Mouse (Mus musculus): ENCODE data around the gene Reep3.

Reep3 gene

GRCm38 (mm10) chr10:67058297-67058696 lies 38.4 kb downstream of the Reep3 start:
- DNase-seq (ENCODE audit: low read depth, low spot score) = no peak
- H3K27me3 ChIP-seq (ENCODE audit: control insufficient read depth, insufficient read depth, low read length, poor library complexity, severe bottlenecking) = no peaks in the 10 kb centered on the region
- H3K36me3 ChIP-seq (ENCODE audit: control insufficient read depth, insufficient read depth, low read length, poor library complexity, severe bottlenecking) = no peaks in the 10 kb centered on the region

- H3K27me3 ChIP-seq (ENCODE audit: control insufficient read depth, insufficient read depth, low read length, poor library complexity, severe bottlenecking) = no peaks in the 10 kb centered on the region
- no peak for DNase-seq (ENCODE audit: low read depth, low spot score)
- no peaks in the 10 kb centered on the region for H3K36me3 ChIP-seq (ENCODE audit: control insufficient read depth, insufficient read depth, low read length, poor library complexity, severe bottlenecking)
These were observed 39.0 kb downstream of the Reep3 start for GRCm38 (mm10) chr10:67057696-67058095.

DNA sequence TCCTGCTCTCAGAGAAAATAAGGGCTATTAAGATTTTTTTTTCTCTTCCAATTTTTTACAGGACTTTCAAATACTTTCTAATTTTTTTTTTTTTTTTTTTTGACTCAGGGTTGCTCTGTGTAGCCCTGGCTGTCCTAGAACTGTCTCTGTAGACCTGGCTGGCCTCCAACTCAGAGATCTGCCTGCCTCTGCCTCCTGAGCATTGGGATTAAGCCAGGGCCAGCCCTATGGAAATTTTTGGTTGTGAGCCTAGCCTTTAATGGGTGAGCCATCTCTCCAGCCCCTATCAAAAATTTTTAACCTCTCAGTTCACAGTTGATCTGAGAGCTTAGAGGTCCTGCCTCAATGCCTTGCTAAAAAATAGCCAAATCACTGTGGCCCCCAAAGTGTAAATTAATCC lies 39.5 kb downstream of the Reep3 start:
- H3K36me3 ChIP-seq (ENCODE audit: control insufficient read depth, insufficient read depth, low read length, poor library complexity, severe bottlenecking) = no peaks in the 10 kb centered on the region

DNA sequence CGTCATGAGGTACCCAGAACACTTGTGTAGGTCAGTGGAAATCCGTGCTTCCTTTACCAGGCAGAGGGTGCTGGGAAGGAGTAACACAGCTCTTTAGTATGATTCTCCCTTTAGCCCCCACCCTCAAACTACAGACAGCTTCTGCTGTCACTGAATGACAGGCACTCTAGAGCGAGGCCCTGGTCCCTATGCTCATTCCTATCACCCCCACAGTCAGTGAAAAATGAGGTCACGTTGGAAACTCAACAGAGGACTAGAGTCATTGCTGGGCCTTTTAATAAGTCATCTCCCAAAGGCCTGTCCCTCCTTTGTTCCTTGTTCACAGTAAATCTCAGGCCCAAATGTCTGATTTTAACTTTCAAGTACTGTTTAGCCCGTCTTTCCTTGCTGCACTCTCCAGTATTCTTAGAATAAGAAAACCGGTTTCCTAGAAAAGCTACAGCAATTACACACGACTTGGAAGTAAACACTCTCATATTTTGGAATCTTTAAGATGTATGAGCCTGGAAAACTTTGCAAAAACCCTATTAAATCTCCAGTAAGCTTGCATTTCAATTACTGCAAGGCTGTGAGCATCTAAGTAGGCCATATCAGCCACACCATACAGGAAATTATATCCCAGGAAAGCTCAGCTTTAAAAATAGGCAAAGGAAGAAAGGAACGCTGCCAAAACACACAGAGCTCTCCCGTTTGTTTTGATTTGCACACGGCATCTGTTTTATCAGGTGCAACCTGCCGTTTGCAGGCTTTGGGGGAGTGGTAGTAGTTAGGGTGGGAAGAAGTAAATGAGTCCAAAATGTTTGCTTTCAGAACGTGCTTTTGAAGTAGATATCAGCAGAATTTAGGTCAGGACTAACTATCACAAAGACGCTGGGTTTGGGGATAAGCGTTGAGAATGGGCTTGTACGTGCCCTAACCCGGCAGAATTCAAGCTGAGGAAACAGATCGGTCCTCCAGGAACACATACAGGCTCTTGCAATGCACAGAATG lies 40.6 kb downstream of the Reep3 start:
- DNase-seq (ENCODE audit: low read depth, low spot score) = no peak
- H3K27me3 ChIP-seq (ENCODE audit: control insufficient read depth, insufficient read depth, low read length, poor library complexity, severe bottlenecking) = no peaks in the 10 kb centered on the region

More for the DNA sequence above, 39.5 kb downstream of the Reep3 start:
- no peak for DNase-seq (ENCODE audit: low read depth, low spot score)
- H3K27me3 ChIP-seq (ENCODE audit: control insufficient read depth, insufficient read depth, low read length, poor library complexity, severe bottlenecking) = no peaks in the 10 kb centered on the region

GRCm38 (mm10) chr10:67053475-67053874 lies 43.3 kb downstream of the Reep3 start:
- no peak for DNase-seq (ENCODE audit: low read depth, low spot score)
- no peaks in the 10 kb centered on the region for H3K27me3 ChIP-seq (ENCODE audit: control insufficient read depth, insufficient read depth, low read length, poor library complexity, severe bottlenecking)
- no peaks in the 10 kb centered on the region for H3K36me3 ChIP-seq (ENCODE audit: control insufficient read depth, insufficient read depth, low read length, poor library complexity, severe bottlenecking)

More for the DNA sequence above, 40.6 kb downstream of the Reep3 start:
- H3K36me3 ChIP-seq (ENCODE audit: control insufficient read depth, insufficient read depth, low read length, poor library complexity, severe bottlenecking) = no peaks in the 10 kb centered on the region

DNA sequence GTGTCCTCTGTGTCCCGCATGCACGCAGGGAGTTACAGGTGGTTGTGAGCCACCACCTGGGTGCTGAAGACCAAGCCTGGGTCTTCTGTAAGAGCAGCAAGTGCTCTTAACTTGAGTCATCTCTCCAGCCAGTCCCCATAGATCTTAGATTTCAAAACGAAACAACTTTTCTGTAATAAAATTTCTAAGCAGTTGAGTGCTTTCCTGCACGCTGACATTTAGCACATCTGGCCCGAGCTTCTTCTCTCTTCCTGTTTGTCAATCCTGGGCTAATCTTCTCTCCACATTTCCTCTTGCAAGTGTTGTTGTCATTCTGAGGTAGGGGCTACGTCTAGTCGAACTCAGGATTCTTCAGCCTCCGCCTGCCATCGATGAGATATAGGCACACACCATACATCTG lies 44.3 kb downstream of the Reep3 start:
- peak; percentile 14 for DNase-seq (ENCODE audit: low read depth, low spot score)
- Histone ChIP-seq H3K36me3 (ENCODE audit: control insufficient read depth, insufficient read depth, low read length, poor library complexity, severe bottlenecking) (no peaks in the 10 kb centered on the region), H3K27me3 (ENCODE audit: control insufficient read depth, insufficient read depth, low read length, poor library complexity, severe bottlenecking) (no peaks in the 10 kb centered on the region)

- H3K36me3 ChIP-seq (ENCODE audit: control insufficient read depth, insufficient read depth, low read length, poor library complexity, severe bottlenecking) = no peaks in the 10 kb centered on the region
- DNase-seq (ENCODE audit: low read depth, low spot score) = peak; percentile 15
- no peaks in the 10 kb centered on the region for H3K27me3 ChIP-seq (ENCODE audit: control insufficient read depth, insufficient read depth, low read length, poor library complexity, severe bottlenecking)
These were observed 45.3 kb downstream of the Reep3 start for GRCm38 (mm10) chr10:67051466-67051865.

- DNase-seq (ENCODE audit: low read depth, low spot score) = peak; percentile 39
- no peaks in the 10 kb centered on the region for H3K27me3 ChIP-seq (ENCODE audit: control insufficient read depth, insufficient read depth, low read length, poor library complexity, severe bottlenecking)
- no peaks in the 10 kb centered on the region for H3K36me3 ChIP-seq (ENCODE audit: control insufficient read depth, insufficient read depth, low read length, poor library complexity, severe bottlenecking)
These were observed 46.0 kb downstream of the Reep3 start for GRCm38 (mm10) chr10:67050766-67051165.

DNA sequence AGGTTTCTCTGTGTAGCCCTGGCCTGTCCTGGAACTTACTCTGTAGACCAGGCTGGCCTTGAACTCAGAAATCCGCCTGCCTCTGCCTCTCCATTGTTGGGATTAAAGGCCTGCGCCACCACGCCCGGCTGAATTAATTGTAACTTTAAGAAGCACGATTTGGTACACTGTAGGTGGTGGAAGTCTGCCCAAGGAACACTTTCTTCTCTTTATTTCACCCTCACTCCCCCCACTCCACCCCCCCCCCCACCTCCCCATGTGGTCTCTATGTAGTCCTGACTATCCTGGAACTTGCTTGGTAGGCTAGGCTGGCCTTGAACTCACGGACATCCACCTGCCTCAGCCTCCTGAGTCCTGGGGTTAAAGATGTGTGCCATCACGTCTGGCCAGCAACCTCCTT lies 47.1 kb downstream of the Reep3 start:
- no peak for DNase-seq (ENCODE audit: low read depth, low spot score)
- no peaks in the 10 kb centered on the region for H3K36me3 ChIP-seq (ENCODE audit: control insufficient read depth, insufficient read depth, low read length, poor library complexity, severe bottlenecking)
- H3K27me3 ChIP-seq (ENCODE audit: control insufficient read depth, insufficient read depth, low read length, poor library complexity, severe bottlenecking) = no peaks in the 10 kb centered on the region

GRCm38 (mm10) chr10:67048871-67049615 lies 47.7 kb downstream of the Reep3 start:
- peak; percentile 15 for DNase-seq (ENCODE audit: low read depth, low spot score)
- no peaks in the 10 kb centered on the region for H3K27me3 ChIP-seq (ENCODE audit: control insufficient read depth, insufficient read depth, low read length, poor library complexity, severe bottlenecking)
- no peaks in the 10 kb centered on the region for H3K36me3 ChIP-seq (ENCODE audit: control insufficient read depth, insufficient read depth, low read length, poor library complexity, severe bottlenecking)

GRCm38 (mm10) chr10:67047712-67048645 lies 48.8 kb downstream of the Reep3 start:
- Histone ChIP-seq H3K27me3 (ENCODE audit: control insufficient read depth, insufficient read depth, low read length, poor library complexity, severe bottlenecking) (no peaks in the 10 kb centered on the region), H3K36me3 (ENCODE audit: control insufficient read depth, insufficient read depth, low read length, poor library complexity, severe bottlenecking) (no peaks in the 10 kb centered on the region)
- no peak for DNase-seq (ENCODE audit: low read depth, low spot score)

DNA sequence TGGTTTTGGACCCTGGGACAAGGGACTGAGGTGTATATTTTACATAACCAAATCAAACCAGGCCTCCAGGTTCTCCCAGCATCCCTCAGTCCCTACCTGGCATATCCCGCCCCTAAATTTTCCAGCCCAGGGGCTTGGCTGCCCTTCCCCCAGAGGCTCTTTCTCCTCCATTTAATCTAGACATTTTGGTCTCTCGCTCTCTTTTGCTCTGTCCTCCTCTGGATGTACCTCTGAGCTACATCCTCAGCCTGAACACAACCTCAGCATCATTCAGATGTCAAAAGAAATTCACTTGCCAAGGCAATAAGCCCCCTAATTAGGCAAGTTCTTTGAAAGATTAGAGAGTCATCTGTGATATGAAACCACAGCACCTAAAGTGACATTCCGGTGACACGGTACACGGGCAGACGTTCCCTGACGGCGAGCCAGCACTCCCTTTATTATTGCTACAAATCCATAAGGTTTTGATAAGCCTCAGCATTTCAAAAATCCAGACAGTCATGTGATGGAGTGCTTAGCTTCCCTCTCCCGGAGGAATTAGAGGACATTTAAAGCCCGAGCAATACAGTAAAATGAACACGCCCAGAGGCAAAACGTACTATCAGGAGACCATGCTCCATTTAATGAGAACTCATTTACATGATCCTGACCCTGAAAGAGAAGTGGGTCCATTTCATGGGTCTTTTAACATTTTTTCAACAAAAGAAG lies 51.4 kb downstream of the Reep3 start:
- Histone ChIP-seq H3K27me3 (ENCODE audit: control insufficient read depth, insufficient read depth, low read length, poor library complexity, severe bottlenecking) (no peaks in the 10 kb centered on the region), H3K36me3 (ENCODE audit: control insufficient read depth, insufficient read depth, low read length, poor library complexity, severe bottlenecking) (no peaks in the 10 kb centered on the region)
- DNase-seq (ENCODE audit: low read depth, low spot score) = no peak

- Histone ChIP-seq H3K27me3 (ENCODE audit: control insufficient read depth, insufficient read depth, low read length, poor library complexity, severe bottlenecking) (no peaks in the 10 kb centered on the region), H3K36me3 (ENCODE audit: control insufficient read depth, insufficient read depth, low read length, poor library complexity, severe bottlenecking) (no peaks in the 10 kb centered on the region)
- no peak for DNase-seq (ENCODE audit: low read depth, low spot score)
These were observed 52.4 kb downstream of the Reep3 start for GRCm38 (mm10) chr10:67044346-67044745.

DNA sequence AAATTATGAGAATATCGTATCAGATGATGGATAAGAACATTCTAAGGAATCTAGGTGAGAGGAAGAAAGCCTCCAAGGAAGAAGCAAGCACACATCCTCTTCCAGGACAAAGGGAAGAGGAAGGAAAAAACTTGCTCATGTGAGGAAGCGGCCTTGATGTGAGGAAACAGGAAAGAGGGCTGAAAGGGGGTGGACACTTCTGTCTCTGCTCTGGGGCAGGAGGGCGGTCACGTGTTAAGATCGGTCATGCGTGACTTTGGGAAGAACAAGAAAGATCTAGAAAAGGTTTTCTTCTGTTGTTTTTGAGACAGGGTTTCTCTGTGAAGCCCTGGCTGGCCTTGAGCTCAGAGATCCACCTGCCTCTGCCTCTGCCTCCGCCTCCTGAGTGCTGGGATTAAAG lies 53.5 kb downstream of the Reep3 start:
- peak; percentile 39 for DNase-seq (ENCODE audit: low read depth, low spot score)
- no peaks in the 10 kb centered on the region for H3K36me3 ChIP-seq (ENCODE audit: control insufficient read depth, insufficient read depth, low read length, poor library complexity, severe bottlenecking)
- H3K27me3 ChIP-seq (ENCODE audit: control insufficient read depth, insufficient read depth, low read length, poor library complexity, severe bottlenecking) = no peaks in the 10 kb centered on the region

All from splenic B cell, adult 2 months (primary cell).